Mouse (Mus musculus): Measurements from ENCODE around the gene Dvl2. TPM values are rescaled to one million over a fixed set of nuclear protein-coding genes. Genes with fewer than 3 reads are reported as not detected.

Gene Dvl2
- polyA plus RNA-seq, 1 experiment from 2014 or later, result 27.1 TPM

- no peak for DNase-seq (ENCODE audit: low spot score)
- peaks cover 7% of the 10 kb centered on the region for H3K4me1 ChIP-seq (replicated peaks; ENCODE audit: insufficient read depth, low read length)
- peak overlapping the region; percentile 60; the same call in 1 of the 2 replicates for H3K4me2 ChIP-seq (ENCODE audit: low read length)
- H3K4me3 ChIP-seq (replicated peaks; ENCODE audit: low read depth, low read length), result no peak overlapping the region
- ATAC-seq (replicated peaks; ENCODE audit: low FRiP score, low read depth), result no peak
- peak; percentile 27; the same call in 1 of the 2 replicates for TF ChIP-seq CTCF (IDR thresholded peaks at IDR 0.05; ENCODE audit: low read depth)
- no peaks in the 10 kb centered on the region for H3K9me3 ChIP-seq (replicated peaks; ENCODE audit: low read length)
- H3K9ac ChIP-seq (ENCODE audit: low read depth, low read length), result 0 out of 2 replicates have a peak overlapping the region, but pooled peaks have one; percentile 9
- WGBS, result 86% methylated on average over 11 of the region's 11 CpGs
- no peaks in the 10 kb centered on the region for H3K27me3 ChIP-seq (ENCODE audit: insufficient read depth, low read length)
- peaks cover 36% of the 10 kb centered on the region for H3K36me3 ChIP-seq (ENCODE audit: insufficient read depth, low read length)
- H3K27ac ChIP-seq, result no peak overlapping the region
Measured at GRCm38 (mm10) chr11:69994401-69995090, 5.8 kb upstream of the Dvl2 start.

DNA sequence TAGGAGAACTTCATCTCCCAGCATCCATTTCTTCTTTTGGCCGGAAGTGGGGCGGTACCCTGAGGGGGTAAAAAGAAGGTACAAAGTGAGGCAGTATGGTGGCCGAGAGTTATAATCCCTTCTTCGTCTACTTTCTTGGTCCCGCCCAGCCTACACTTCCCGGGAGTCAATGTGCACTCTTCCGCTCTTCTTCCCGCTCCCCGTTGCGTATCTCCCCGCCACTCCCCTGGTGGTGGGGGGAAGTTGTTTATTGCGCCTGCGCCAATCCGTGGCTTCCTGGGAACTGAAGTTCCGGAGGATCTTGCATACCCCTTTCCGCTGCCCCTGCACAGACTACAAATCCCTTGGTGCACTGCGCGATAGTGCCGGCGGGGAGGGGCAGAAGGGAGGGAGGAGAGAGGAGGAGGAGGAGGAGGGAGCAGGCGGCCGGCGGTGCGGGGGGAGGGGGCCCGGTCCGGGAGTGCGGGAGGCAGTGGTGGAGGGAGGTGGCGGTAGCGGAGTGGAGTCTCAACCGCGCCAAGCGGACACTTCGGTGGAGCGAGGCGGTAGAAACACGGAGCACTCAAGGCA is 4.9 kb upstream of the Dvl2 start, which contains the start of gene Phf23:
Phf23 (plus strand) TSS at position 387 of the 570 bp plus-strand sequence.
- 1% methylated on average over 36 of the region's 36 CpGs for WGBS
- TF ChIP-seq CTCF (IDR thresholded peaks at IDR 0.05; ENCODE audit: low read depth), result peak; percentile 58

GRCm38 (mm10) chr11:69996161-69997061 is 4.0 kb upstream of the Dvl2 start:
- H3K4me3 ChIP-seq (replicated peaks; ENCODE audit: low read depth, low read length), result peak overlapping the region; percentile 92
- TF ChIP-seq CTCF (IDR thresholded peaks at IDR 0.05; ENCODE audit: low read depth), result no peak
- ATAC-seq (replicated peaks; ENCODE audit: low FRiP score, low read depth) (peak; percentile 4; the same call in 1 of the 2 replicates), DNase-seq (ENCODE audit: low spot score) (peak; percentile 72)
- peak overlapping the region; percentile 98 for H3K27ac ChIP-seq
- H3K27me3 ChIP-seq (ENCODE audit: insufficient read depth, low read length), result no peaks in the 10 kb centered on the region
- H3K4me2 ChIP-seq (ENCODE audit: low read length), result peak overlapping the region; percentile 60
- H3K36me3 ChIP-seq (ENCODE audit: insufficient read depth, low read length), result peaks cover 30% of the 10 kb centered on the region
- under 1% methylated on average over 63 of the region's 66 CpGs for WGBS
- peaks cover 9% of the 10 kb centered on the region for H3K4me1 ChIP-seq (replicated peaks; ENCODE audit: insufficient read depth, low read length)
- H3K9ac ChIP-seq (ENCODE audit: low read depth, low read length), result peak overlapping the region; percentile 85
- H3K9me3 ChIP-seq (replicated peaks; ENCODE audit: low read length), result no peaks in the 10 kb centered on the region

More for the DNA sequence above, 4.9 kb upstream of the Dvl2 start, which contains the start of gene Phf23:
- Histone ChIP-seq H3K4me3 (replicated peaks; ENCODE audit: low read depth, low read length) (peak within 1 kb of the TSS; percentile 92), H3K36me3 (ENCODE audit: insufficient read depth, low read length) (peaks cover 30% of the 10 kb centered on the region), H3K27ac (peak within 1 kb of the TSS; percentile 98), H3K4me1 (replicated peaks; ENCODE audit: insufficient read depth, low read length) (peaks cover 7% of the 10 kb centered on the region), H3K27me3 (ENCODE audit: insufficient read depth, low read length) (no peaks in the 10 kb centered on the region), H3K9me3 (replicated peaks; ENCODE audit: low read length) (no peaks in the 10 kb centered on the region), H3K4me2 (ENCODE audit: low read length) (peak within 1 kb of the TSS; percentile 60), H3K9ac (ENCODE audit: low read depth, low read length) (peak within 1 kb of the TSS; percentile 85)
- ATAC-seq (replicated peaks; ENCODE audit: low FRiP score, low read depth) (peak; percentile 77), DNase-seq (ENCODE audit: low spot score) (peak; percentile 100)

- WGBS, result 1% methylated on average over 32 of the region's 44 CpGs
- ATAC-seq (replicated peaks; ENCODE audit: low FRiP score, low read depth), result peak; percentile 73
- H3K36me3 ChIP-seq (ENCODE audit: insufficient read depth, low read length), result peaks cover 30% of the 10 kb centered on the region
Measured at GRCm38 (mm10) chr11:69997070-69997509, 3.3 kb upstream of the Dvl2 start.

GRCm38 (mm10) chr11:69998567-69999491 is 1.6 kb upstream of the Dvl2 start:
- ATAC-seq (replicated peaks; ENCODE audit: low FRiP score, low read depth), result no peak
- TF ChIP-seq CTCF (IDR thresholded peaks at IDR 0.05; ENCODE audit: low read depth), result peak; percentile 39; the same call in 1 of the 2 replicates
- Histone ChIP-seq H3K9ac (ENCODE audit: low read depth, low read length) (no peak overlapping the region), H3K4me1 (replicated peaks; ENCODE audit: insufficient read depth, low read length) (peaks cover 20% of the 10 kb centered on the region), H3K9me3 (replicated peaks; ENCODE audit: low read length) (no peaks in the 10 kb centered on the region), H3K4me2 (ENCODE audit: low read length) (no peak overlapping the region), H3K27ac (no peak overlapping the region), H3K4me3 (replicated peaks; ENCODE audit: low read depth, low read length) (no peak overlapping the region), H3K27me3 (ENCODE audit: insufficient read depth, low read length) (no peaks in the 10 kb centered on the region), H3K36me3 (ENCODE audit: insufficient read depth, low read length) (peaks cover 26% of the 10 kb centered on the region)
- DNase-seq (ENCODE audit: low spot score), result no peak
- WGBS, result 90% methylated on average over 27 of the region's 27 CpGs

More at GRCm38 (mm10) chr11:69997070-69997509, 3.3 kb upstream of the Dvl2 start:
- peak; percentile 92 for DNase-seq (ENCODE audit: low spot score)
- peaks cover 16% of the 10 kb centered on the region for H3K4me1 ChIP-seq (replicated peaks; ENCODE audit: insufficient read depth, low read length)
- peak overlapping the region; percentile 92 for H3K4me3 ChIP-seq (replicated peaks; ENCODE audit: low read depth, low read length)
- H3K27me3 ChIP-seq (ENCODE audit: insufficient read depth, low read length), result no peaks in the 10 kb centered on the region
- no peak for TF ChIP-seq CTCF (IDR thresholded peaks at IDR 0.05; ENCODE audit: low read depth)
- H3K4me2 ChIP-seq (ENCODE audit: low read length), result peak overlapping the region; percentile 60
- peak overlapping the region; percentile 98 for H3K27ac ChIP-seq
- H3K9ac ChIP-seq (ENCODE audit: low read depth, low read length), result peak overlapping the region; percentile 85
- H3K9me3 ChIP-seq (replicated peaks; ENCODE audit: low read length), result no peaks in the 10 kb centered on the region

Measured in kidney, postnatal 0 days (tissue).